Mouse (Mus musculus) G1E (cell line): Measurements from ENCODE around the gene Col1a1. TPM values are rescaled to one million over a fixed set of nuclear protein-coding genes. Genes with fewer than 3 reads are reported as not detected.

ENCODE experiments used
- ATAC-seq: 2 replicates; pipeline ENCODE4 v1.8.0; 2016; ENCODE audit warnings: mild to moderate bottlenecking; ENCODE audit not compliant: insufficient number of reproducible peaks, poor library complexity, low FRiP score, severe bottlenecking; ENCODE audit errors: extremely low read depth
- DNase-seq: peaks from one replicate; pipeline ENCODE4 v3.0.0; 2012; ENCODE audit warnings: low spot score
- H3K27me3 ChIP-seq: 2 replicates; pipeline ENCODE4 v1.6.1; 2012; ENCODE audit warnings: mild to moderate bottlenecking, low read length, inconsistent platforms; ENCODE audit not compliant: insufficient read depth
- H3K36me3 ChIP-seq: replicated peaks from 2 replicates; pipeline ENCODE3; 2012; ENCODE audit warnings: mild to moderate bottlenecking, inconsistent platforms
- H3K4me1 ChIP-seq: 2 replicates; pipeline ENCODE4 v1.6.1; 2012; ENCODE audit warnings: low read depth, low read length, inconsistent platforms, mixed read lengths; ENCODE audit not compliant: insufficient read depth
- H3K4me3 ChIP-seq: 2 replicates; pipeline ENCODE4 v1.5.1; 2012; ENCODE audit warnings: low read depth, mild to moderate bottlenecking, inconsistent platforms, low read length, moderate library complexity, mixed read lengths
- H3K9me3 ChIP-seq: replicated peaks from 2 replicates; pipeline ENCODE4 v1.6.1; 2012; ENCODE audit warnings: inconsistent platforms
- CTCF ChIP-seq: IDR thresholded peaks from 2 replicates; pipeline ENCODE4 v1.5.1; 2012; ENCODE audit warnings: low read depth, low read length, inconsistent platforms, mixed read lengths
- GATA1 ChIP-seq: IDR thresholded peaks from 2 replicates; pipeline ENCODE4 v1.6.1; 2012; ENCODE audit warnings: borderline replicate concordance, low read length, inconsistent platforms, mixed read lengths
- GATA2 ChIP-seq: IDR thresholded peaks from 2 replicates; pipeline ENCODE4 v1.6.1; 2012; ENCODE audit warnings: low read depth, low read length, inconsistent platforms, borderline replicate concordance
- POLR2AphosphoS5 ChIP-seq: IDR thresholded peaks from 2 replicates; pipeline ENCODE4 v1.6.1; 2012; ENCODE audit warnings: low read depth, low read length, inconsistent platforms; ENCODE audit not compliant: insufficient replicate concordance
- TAL1 ChIP-seq: conservative IDR thresholded peaks from 2 replicates; pipeline ENCODE4 v1.6.1; 2012; ENCODE audit warnings: low read depth, low read length, inconsistent platforms, mixed read lengths
- polyA plus RNA-seq: library from polyadenylated mRNA; stranded (reverse); fragments of >175 nt; gene quantifications from 2 replicates; pipeline ENCODE4 v1.2.3, GENCODE M21; 2012
- total RNA-seq, 2 experiments: library from RNA; stranded (forward) in 1 of 2; stranded (reverse) in 1 of 2; fragments of 200-1000 nt in 1 of 2; fragments of >200 nt in 1 of 2; fragmentation: Nextera tagmentation in 1 of 2; gene quantifications; 2 replicates each; pipeline ENCODE4 v1.2.3; 2014 to 2017

Col1a1 gene
- total and polyA plus RNA-seq, 3 experiments, result 1.9 TPM; not detected in 2

DNA sequence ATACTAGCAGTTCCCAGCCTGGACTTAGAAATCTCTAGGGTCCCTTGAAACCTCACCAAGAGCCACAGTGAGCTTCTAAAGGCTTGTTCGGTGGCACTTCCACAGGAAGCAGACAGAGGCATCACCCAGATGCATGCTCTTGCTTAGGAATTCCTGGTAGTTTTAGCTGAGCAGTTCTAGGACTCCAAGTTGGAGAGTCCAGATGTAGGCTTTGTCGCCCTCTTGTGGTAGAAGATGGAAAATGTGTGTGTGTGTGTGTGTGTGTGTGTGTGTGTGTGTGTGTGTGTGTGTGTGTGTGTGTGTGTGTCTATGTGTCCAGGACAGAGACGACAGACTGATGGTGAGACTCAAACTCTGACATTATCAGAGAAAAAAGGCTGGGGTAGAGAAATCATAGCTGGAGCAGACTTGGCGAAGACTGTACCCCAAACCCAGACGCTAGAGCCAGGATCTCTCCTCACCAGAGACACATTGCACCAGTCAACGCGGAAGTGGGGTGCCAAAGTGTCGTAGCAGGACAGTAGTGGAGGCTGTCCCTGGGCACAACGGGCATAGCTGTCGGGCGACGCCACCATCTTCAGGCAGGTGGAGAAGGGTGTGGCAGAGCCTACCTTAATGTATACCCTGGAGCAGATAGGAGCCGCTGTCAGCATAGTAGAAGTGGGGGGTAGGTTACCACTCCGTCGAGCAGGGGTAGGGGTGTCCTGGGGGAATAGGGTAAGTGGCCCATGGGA lies 34.4 kb downstream of the Col1a1 start:
- TF ChIP-seq POLR2AphosphoS5 (no peak), CTCF (0 out of 2 replicates have a peak, but pooled peaks have one; percentile 31)
- no peak overlapping the region for H3K4me3 ChIP-seq
- H3K4me1 ChIP-seq, result peaks cover 5% of the 10 kb centered on the region
- DNase-seq (no peak), ATAC-seq (no peak)
- H3K9me3 ChIP-seq, result no peaks in the 10 kb centered on the region
- no peaks in the 10 kb centered on the region for H3K36me3 ChIP-seq
- peaks cover 68% of the 10 kb centered on the region for H3K27me3 ChIP-seq

DNA sequence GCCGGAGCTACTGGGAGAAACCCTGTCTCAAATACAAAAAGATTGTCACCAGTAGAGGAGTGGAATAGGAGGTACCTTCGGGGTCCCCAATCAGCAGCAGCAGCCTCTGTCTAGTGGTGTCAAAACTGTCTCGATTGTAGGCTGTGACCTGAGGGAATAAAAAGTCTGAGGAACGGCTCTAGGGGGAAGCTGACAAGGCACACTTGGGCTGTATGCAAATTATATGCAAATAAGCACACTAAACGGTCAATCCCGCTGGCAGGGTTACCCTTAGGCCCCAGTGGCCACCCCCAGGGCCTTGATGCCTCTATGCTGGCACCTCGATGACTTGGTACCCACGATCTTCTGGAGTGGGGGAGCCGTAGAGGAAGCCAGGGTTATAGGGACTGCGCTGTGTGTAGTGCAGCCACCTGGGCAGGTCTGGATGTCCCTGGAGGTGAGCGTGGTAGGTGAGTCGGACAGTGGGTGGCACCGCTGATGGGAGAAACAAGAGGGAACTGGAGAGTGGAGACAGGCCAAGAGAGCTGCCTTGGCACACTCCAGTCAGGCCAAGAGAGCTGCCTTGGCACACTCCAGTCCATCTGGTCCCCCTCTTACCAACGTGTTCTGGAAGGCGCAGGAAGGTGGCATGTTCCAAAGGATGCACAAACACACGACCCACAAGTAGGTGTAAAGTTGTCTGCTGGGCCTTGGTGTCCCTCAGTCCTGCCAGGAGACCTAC lies 36.0 kb downstream of the Col1a1 start:
- TF ChIP-seq GATA1, result no peak
- TF ChIP-seq TAL1, result no peak
- no peak for TF ChIP-seq CTCF
- no peak for TF ChIP-seq POLR2AphosphoS5
- no peak for TF ChIP-seq GATA2
- ATAC-seq (no peak), DNase-seq (no peak)
- Histone ChIP-seq H3K9me3 (no peaks in the 10 kb centered on the region), H3K36me3 (no peaks in the 10 kb centered on the region), H3K27me3 (peaks cover 74% of the 10 kb centered on the region), H3K4me3 (no peak overlapping the region), H3K4me1 (peaks cover 5% of the 10 kb centered on the region)

DNA sequence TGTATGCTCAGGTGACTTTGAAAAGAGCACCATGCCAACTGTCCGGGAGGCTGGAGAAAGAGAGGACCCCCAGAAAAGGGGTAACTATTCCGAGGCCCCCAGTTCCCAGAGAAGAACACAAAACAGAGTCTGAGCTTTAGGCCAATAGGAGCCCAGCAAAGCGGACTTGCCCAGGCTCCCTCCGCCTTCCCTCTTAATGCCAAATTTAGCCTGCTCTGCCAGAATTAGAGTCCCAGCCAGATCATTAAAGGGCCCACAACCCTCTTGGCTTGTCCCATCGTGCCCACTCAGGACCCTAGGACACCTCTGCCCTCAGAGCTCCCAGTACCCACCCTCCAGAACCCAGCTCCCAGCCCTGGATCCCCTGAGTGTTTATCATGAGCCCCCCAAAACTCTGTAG lies 36.9 kb downstream of the Col1a1 start:
- no peak for TF ChIP-seq TAL1
- no peak for TF ChIP-seq CTCF
- TF ChIP-seq GATA2, result no peak
- TF ChIP-seq POLR2AphosphoS5, result no peak
- TF ChIP-seq GATA1, result no peak
- no peaks in the 10 kb centered on the region for H3K9me3 ChIP-seq
- ATAC-seq, result no peak

DNA sequence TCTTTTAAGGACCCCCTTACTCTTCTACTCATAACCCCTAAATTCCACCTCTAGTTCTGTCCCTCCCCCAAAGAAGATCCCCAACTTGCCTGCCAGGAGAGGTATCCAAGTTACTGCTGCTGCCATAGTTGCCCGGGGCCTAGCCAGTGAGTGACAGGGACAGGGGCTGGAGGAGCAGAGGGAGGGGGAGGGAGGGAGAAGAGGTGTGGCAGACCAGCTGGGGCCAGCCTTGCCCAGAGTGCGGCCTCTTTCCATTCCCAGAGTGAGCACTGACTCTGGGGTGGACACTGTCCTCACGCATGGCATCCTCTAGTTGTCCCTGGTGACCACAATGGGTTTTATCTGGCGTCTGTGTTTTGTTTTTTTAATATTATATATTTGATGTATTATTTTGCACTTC lies 37.3 kb downstream of the Col1a1 start:
- Histone ChIP-seq H3K4me1 (peaks cover 5% of the 10 kb centered on the region), H3K36me3 (no peaks in the 10 kb centered on the region), H3K9me3 (no peaks in the 10 kb centered on the region), H3K4me3 (no peak overlapping the region), H3K27me3 (peaks cover 68% of the 10 kb centered on the region)
- DNase-seq (no peak), ATAC-seq (no peak)
- TF ChIP-seq GATA1 (no peak), CTCF (no peak)

More for the DNA sequence above, 36.9 kb downstream of the Col1a1 start:
- Histone ChIP-seq H3K27me3 (peaks cover 72% of the 10 kb centered on the region), H3K4me1 (peaks cover 5% of the 10 kb centered on the region), H3K36me3 (no peaks in the 10 kb centered on the region), H3K4me3 (no peak overlapping the region)
- no peak for DNase-seq

DNA sequence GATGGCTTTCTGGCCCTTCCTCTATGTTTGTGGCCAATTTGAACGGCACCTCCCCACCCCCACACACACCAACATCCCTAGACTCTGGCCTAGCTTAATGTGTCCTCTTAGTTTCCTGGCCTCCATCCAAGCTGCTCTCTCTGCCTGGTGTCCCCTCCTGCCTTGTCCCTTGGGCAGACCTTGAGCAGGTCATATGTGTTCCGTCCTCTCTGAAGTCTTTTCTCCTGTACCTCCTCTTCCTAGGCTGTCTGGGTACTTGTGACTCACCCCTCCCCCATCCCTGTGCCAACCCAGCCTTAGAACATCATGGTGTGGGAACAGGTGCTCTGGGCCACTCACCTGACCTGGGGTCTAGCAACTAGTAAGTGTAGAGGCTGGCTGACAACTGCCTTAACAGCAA lies 38.9 kb downstream of the Col1a1 start:
- peaks cover 20% of the 10 kb centered on the region for H3K4me1 ChIP-seq
- ATAC-seq (no peak), DNase-seq (no peak)
- TF ChIP-seq GATA2, result no peak
- no peak overlapping the region for H3K4me3 ChIP-seq
- H3K27me3 ChIP-seq, result peaks cover 55% of the 10 kb centered on the region
- H3K36me3 ChIP-seq, result no peaks in the 10 kb centered on the region
- H3K9me3 ChIP-seq, result no peaks in the 10 kb centered on the region

DNA sequence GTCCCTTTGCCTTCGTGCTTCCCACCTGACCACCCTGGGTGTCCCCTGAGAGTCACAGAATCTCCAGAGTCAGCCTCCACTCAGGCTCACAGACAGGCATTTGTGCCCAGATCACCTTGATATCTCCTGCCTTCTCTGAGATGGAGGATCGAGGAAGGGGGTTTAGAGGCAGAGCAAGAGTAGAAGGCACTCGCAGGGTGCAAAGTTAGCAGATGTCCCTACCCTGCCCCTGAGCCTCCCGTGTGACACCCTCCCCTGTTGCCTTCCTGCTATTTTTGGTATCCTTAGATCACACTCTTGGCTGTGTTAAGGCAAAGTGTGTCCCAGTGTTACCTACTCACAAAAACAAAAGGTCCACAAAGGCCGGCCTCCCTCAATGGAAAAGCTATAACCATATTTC lies 40.2 kb downstream of the Col1a1 start, which contains the start of gene Sgca:
TSS of gene Sgca (minus strand) at position 129 of the 400 bp plus-strand sequence.
- TF ChIP-seq TAL1 (no peak), GATA2 (no peak), GATA1 (no peak), CTCF (no peak)
- H3K27me3 ChIP-seq, result peaks cover 48% of the 10 kb centered on the region
- no peak for ATAC-seq

More for the DNA sequence above, 40.2 kb downstream of the Col1a1 start, which contains the start of gene Sgca:
- no peak within 1 kb of the TSS for H3K4me3 ChIP-seq
- H3K9me3 ChIP-seq, result no peaks in the 10 kb centered on the region
- H3K36me3 ChIP-seq, result no peaks in the 10 kb centered on the region
- H3K4me1 ChIP-seq, result peaks cover 22% of the 10 kb centered on the region
- no peak for DNase-seq
